Mouse (Mus musculus): ENCODE measurements at regions not wholly inside any gene's neighbourhood (a gene's known extent, or its start where the extent isn't known, plus 50 kb on each side); places are given as distances from the start of the nearest gene placed in this dataset.

- DNase-seq = no peak
Measured at GRCm38 (mm10) chr4:68648311-68648710, 305.9 kb downstream of the Brinp1 start.

GRCm38 (mm10) chr4:68633299-68633698 is 320.9 kb downstream of the Brinp1 start:
- DNase-seq = no peak

- no peak for DNase-seq
Measured at GRCm38 (mm10) chr4:68624025-68624342, 330.2 kb downstream of the Brinp1 start.

GRCm38 (mm10) chr4:68623125-68624024 is 330.8 kb downstream of the Brinp1 start:
- DNase-seq = no peak

GRCm38 (mm10) chr4:68620585-68620984 is 333.6 kb downstream of the Brinp1 start:
- no peak for DNase-seq

- DNase-seq = no peak
Measured at GRCm38 (mm10) chr4:68615706-68616397, 338.3 kb downstream of the Brinp1 start.

GRCm38 (mm10) chr4:68612263-68613012 is 341.8 kb downstream of the Brinp1 start:
- no peak for DNase-seq

- DNase-seq = no peak
Measured at GRCm38 (mm10) chr4:68595256-68595655, 358.9 kb downstream of the Brinp1 start.

- no peak for DNase-seq
Measured at GRCm38 (mm10) chr4:68575375-68575774, 378.8 kb downstream of the Brinp1 start.

GRCm38 (mm10) chr4:68574610-68575167 is 379.5 kb downstream of the Brinp1 start:
- peak; percentile 5 for DNase-seq

GRCm38 (mm10) chr4:68573333-68573732 is 380.9 kb downstream of the Brinp1 start:
- DNase-seq = no peak

GRCm38 (mm10) chr4:68572521-68572920 is 381.7 kb downstream of the Brinp1 start:
- no peak for DNase-seq

GRCm38 (mm10) chr4:68536254-68536653 is 417.9 kb downstream of the Brinp1 start:
- no peak for DNase-seq

GRCm38 (mm10) chr4:68535815-68536214 is 418.4 kb downstream of the Brinp1 start:
- DNase-seq = no peak

- no peak for DNase-seq
Measured at GRCm38 (mm10) chr4:68532056-68532455, 422.1 kb downstream of the Brinp1 start.

- no peak for DNase-seq
Measured at GRCm38 (mm10) chr4:68487993-68488392, 466.2 kb downstream of the Brinp1 start.

GRCm38 (mm10) chr4:68486876-68487275 is 467.3 kb downstream of the Brinp1 start:
- DNase-seq = no peak

GRCm38 (mm10) chr4:68461783-68462182 is 492.4 kb downstream of the Brinp1 start:
- DNase-seq = no peak

- DNase-seq = no peak
Measured at GRCm38 (mm10) chr4:68416046-68416445, 538.2 kb downstream of the Brinp1 start.

- DNase-seq = no peak
Measured at GRCm38 (mm10) chr4:68410785-68411184, 543.4 kb downstream of the Brinp1 start.

GRCm38 (mm10) chr4:68404364-68404763 is 549.8 kb downstream of the Brinp1 start:
- no peak for DNase-seq

- no peak for DNase-seq
Measured at GRCm38 (mm10) chr4:68387097-68387496, 567.1 kb downstream of the Brinp1 start.

- no peak for DNase-seq
Measured at GRCm38 (mm10) chr4:68382007-68382406, 572.2 kb downstream of the Brinp1 start.

Data from gastrocnemius, postnatal 25 days (tissue).